Mouse (Mus musculus): ENCODE measurements at regions not wholly inside any gene's neighbourhood (a gene's known extent, or its start where the extent isn't known, plus 50 kb on each side); places are given as distances from the start of the nearest gene placed in this dataset.

GRCm38 (mm10) chr5:78075203-78075602, 667.4 kb upstream of the Igfbp7 start:
- TF ChIP-seq EP300 (IDR thresholded peaks at IDR 0.05; ENCODE audit: low read depth) (no peak), CTCF (IDR thresholded peaks at IDR 0.05; ENCODE audit: low read depth) (no peak)

Measured in liver, postnatal 0 days (tissue).